31 mouse cellular contexts compared by ENCODE assay signal in the genomic region with DNA sequence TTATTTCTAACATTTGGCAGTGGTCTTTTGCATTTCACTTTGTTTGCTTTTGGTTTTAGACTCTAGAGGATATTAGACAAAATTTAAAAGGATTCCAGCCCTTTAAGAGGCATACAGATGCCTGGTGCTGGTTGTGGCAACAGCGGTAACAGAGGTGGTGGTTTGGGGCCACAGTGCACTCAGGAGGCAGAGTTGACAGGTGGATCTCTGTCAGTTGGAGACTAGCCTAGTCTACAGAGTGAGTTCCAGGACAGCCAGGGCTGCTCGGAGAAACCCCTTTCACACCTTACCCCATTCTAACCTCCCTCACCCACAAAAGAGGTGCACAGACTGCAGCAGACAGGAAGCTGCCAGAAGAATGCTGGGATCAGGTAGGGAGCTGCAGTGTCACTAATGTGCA.
DNase-seq lines count a peak whose midpoint lies in the region; ATAC-seq and TF ChIP-seq lines count a peak whose summit lies in the region.
"Had no signal": no experiment of that assay in that cellular context is flagged by ENCODE, and none has a peak within 500 bp of the region (broad histone marks: within the 10 kb centered on the region; RNA-seq: fewer than 3 reads in every experiment).

No protein-coding gene starts in this region.

- H3K27me3 ChIP-seq in forebrain, embryonic 12.5 days, result no peaks in the 10 kb centered on the region
- H3K27me3 ChIP-seq: embryonic facial prominence, embryonic 12.5 days; forebrain, embryonic 15.5 days; hindbrain, embryonic 15.5 days; kidney, embryonic 15.5 days; liver, embryonic 13.5 days; midbrain, embryonic 13.5 days; neural tube, embryonic 15.5 days had no signal

- H3K4me2 ChIP-seq in forebrain, embryonic 12.5 days, result no peak overlapping the region
- H3K4me2 ChIP-seq: embryonic facial prominence, embryonic 12.5 days; forebrain, embryonic 15.5 days; heart, embryonic 11.5 days; hindbrain, embryonic 15.5 days; kidney, embryonic 15.5 days; liver, embryonic 13.5 days; midbrain, embryonic 13.5 days; neural tube, embryonic 15.5 days had no signal

- H3K4me1 ChIP-seq in forebrain, embryonic 12.5 days, result peaks cover 14% of the 10 kb centered on the region

- no peak overlapping the region for H3K4me3 ChIP-seq in forebrain, embryonic 12.5 days (replicated peaks)
- H3K4me3 ChIP-seq in left cerebral cortex, adult 2 months, result no peak overlapping the region
- H3K4me3 ChIP-seq: embryonic facial prominence, embryonic 12.5 days; forebrain, embryonic 15.5 days; gastrocnemius, adult 2 months; hindbrain, embryonic 10.5 days; hindbrain, embryonic 15.5 days; kidney, embryonic 15.5 days; layer of hippocampus, adult 2 months; liver, embryonic 13.5 days; midbrain, embryonic 13.5 days; neural tube, embryonic 15.5 days had no signal

- no peak overlapping the region for H3K9ac ChIP-seq in forebrain, embryonic 12.5 days
- H3K9ac ChIP-seq: embryonic facial prominence, embryonic 12.5 days; forebrain, embryonic 15.5 days; hindbrain, embryonic 15.5 days; kidney, embryonic 15.5 days; liver, embryonic 13.5 days; midbrain, embryonic 13.5 days; neural tube, embryonic 15.5 days had no signal

- intact Hi-C loops in left cerebral cortex, adult 2 months (cut with DNase I), result no loop called here
- intact Hi-C loops in left cerebral cortex, postnatal 4 days (cut with DNase I), result no loop called here

- no peak overlapping the region for H3K27ac ChIP-seq in forebrain, embryonic 12.5 days
- H3K27ac ChIP-seq in left cerebral cortex, adult 2 months, result no peak overlapping the region
- H3K27ac ChIP-seq: embryonic facial prominence, embryonic 12.5 days; forebrain, embryonic 15.5 days; gastrocnemius, adult 2 months; hindbrain, embryonic 10.5 days; hindbrain, embryonic 15.5 days; kidney, embryonic 15.5 days; liver, embryonic 13.5 days; macrophage; midbrain, embryonic 13.5 days; neural tube, embryonic 15.5 days had no signal

- DNase-seq in CD4-positive, CD25-positive, alpha-beta regulatory T cell, adult 2 months (ENCODE audit: low read depth, low spot score), result peak; percentile 48
- DNase-seq in thymus, postnatal 0 days (ENCODE audit: low spot score), result peak; percentile 67
- DNase-seq in thymus, postnatal 4 days, result peak; percentile 65
- DNase-seq in left cerebral cortex, adult 2 months (ENCODE audit: extremely low spot score in 1 of 2, low spot score in 2 of 2), result no peak
- no peak for DNase-seq in left cerebral cortex, postnatal 4 days
- DNase-seq: adrenal gland, postnatal 10 days; cerebellum, adult 8-10 months; cerebellum, postnatal 36 days; embryo, embryonic 11 days; gastrocnemius, adult 2 months; kidney, adult 11 months; kidney, postnatal 25 days; liver, embryonic 13.5 days; lung, adult 18-20 months; lung, postnatal 10 days; retina, postnatal 1 day; right cerebral cortex, postnatal 14 days had no signal

- 86% methylated on average over 2 of the region's 2 CpGs for WGBS in forebrain, embryonic 12.5 days

- ATAC-seq in common myeloid progenitor, adult 5-6 weeks (replicated peaks; ENCODE audit: low read depth, poor library complexity, severe bottlenecking), result 0 out of 2 replicates have a peak, but pooled peaks have one; percentile 28
- no peak for ATAC-seq in forebrain, embryonic 12.5 days (ENCODE audit: low FRiP score)
- ATAC-seq: forebrain, embryonic 15.5 days; inflammation-experienced regulatory T-cells, adult 6 months; midbrain, embryonic 13.5 days had no signal

- no peaks in the 10 kb centered on the region for H3K36me3 ChIP-seq in forebrain, embryonic 12.5 days (replicated peaks)
- H3K36me3 ChIP-seq: embryonic facial prominence, embryonic 12.5 days; forebrain, embryonic 15.5 days; hindbrain, embryonic 10.5 days; hindbrain, embryonic 15.5 days; kidney, embryonic 15.5 days; liver, embryonic 13.5 days; midbrain, embryonic 13.5 days; neural tube, embryonic 15.5 days had no signal

- no peak for TF ChIP-seq CTCF in left cerebral cortex, adult 2 months (IDR thresholded peaks at IDR 0.05)

- no peaks in the 10 kb centered on the region for H3K9me3 ChIP-seq in forebrain, embryonic 12.5 days
- H3K9me3 ChIP-seq: embryonic facial prominence, embryonic 12.5 days; forebrain, embryonic 15.5 days; G1E; hindbrain, embryonic 10.5 days; hindbrain, embryonic 15.5 days; kidney, embryonic 15.5 days; liver, embryonic 13.5 days; midbrain, embryonic 13.5 days; neural tube, embryonic 15.5 days had no signal

Comparison
In these comparisons a context has a peak if more than half of its experiments do, and no peak if none do; other contexts are left out.
1. DNase-seq: peak in CD4-positive, CD25-positive, alpha-beta regulatory T cell, adult 2 months (single experiment), thymus, postnatal 0 days (single experiment) and thymus, postnatal 4 days (single experiment); none in left cerebral cortex, adult 2 months (0 of 2) and left cerebral cortex, postnatal 4 days (single experiment).